Mouse (Mus musculus) cerebellum, adult 11 months (tissue): ENCODE measurements around the gene Gm37240.

Experiments
- DNase-seq: peaks from one replicate; pipeline ENCODE4 v3.0.0; 2022

The Gm37240 gene

GRCm38 (mm10) chr3:85110762-85111161, 776.6 kb downstream of the Gm37240 start:
- DNase-seq = no peak

GRCm38 (mm10) chr3:85109221-85109620, 778.1 kb downstream of the Gm37240 start:
- no peak for DNase-seq

GRCm38 (mm10) chr3:85108396-85108795, 778.9 kb downstream of the Gm37240 start:
- DNase-seq = no peak

- DNase-seq = no peak
Observed at GRCm38 (mm10) chr3:85106956-85107355, 780.4 kb downstream of the Gm37240 start.

GRCm38 (mm10) chr3:85104301-85104700, 783.0 kb downstream of the Gm37240 start:
- no peak for DNase-seq

- no peak for DNase-seq
Observed at GRCm38 (mm10) chr3:85080882-85081558, 806.3 kb downstream of the Gm37240 start.

GRCm38 (mm10) chr3:85064113-85064512, 823.2 kb downstream of the Gm37240 start:
- no peak for DNase-seq

- no peak for DNase-seq
Observed at GRCm38 (mm10) chr3:85060153-85060552, 827.2 kb downstream of the Gm37240 start.

- no peak for DNase-seq
Observed at GRCm38 (mm10) chr3:85057245-85057644, 830.1 kb downstream of the Gm37240 start.

- no peak for DNase-seq
Observed at GRCm38 (mm10) chr3:85053526-85053925, 833.8 kb downstream of the Gm37240 start.

- DNase-seq = no peak
Observed at GRCm38 (mm10) chr3:85052196-85052595, 835.1 kb downstream of the Gm37240 start.

- no peak for DNase-seq
Observed at GRCm38 (mm10) chr3:85048569-85048968, 838.7 kb downstream of the Gm37240 start.

GRCm38 (mm10) chr3:85043679-85044218, 843.6 kb downstream of the Gm37240 start:
- no peak for DNase-seq

- DNase-seq = peak; percentile 33
Observed at GRCm38 (mm10) chr3:85042126-85042525, 845.2 kb downstream of the Gm37240 start.

GRCm38 (mm10) chr3:85029141-85029540, 858.2 kb downstream of the Gm37240 start:
- DNase-seq = no peak

GRCm38 (mm10) chr3:85024817-85025705, 862.3 kb downstream of the Gm37240 start:
- DNase-seq = no peak

GRCm38 (mm10) chr3:85024237-85024636, 863.1 kb downstream of the Gm37240 start:
- no peak for DNase-seq

- no peak for DNase-seq
Observed at GRCm38 (mm10) chr3:85022800-85023199, 864.5 kb downstream of the Gm37240 start.

- no peak for DNase-seq
Observed at GRCm38 (mm10) chr3:85021816-85022215, 865.5 kb downstream of the Gm37240 start.

GRCm38 (mm10) chr3:85020137-85020536, 867.2 kb downstream of the Gm37240 start:
- DNase-seq = no peak

GRCm38 (mm10) chr3:85015667-85016066, 871.7 kb downstream of the Gm37240 start:
- DNase-seq = peak; percentile 16

- peak; percentile 9 for DNase-seq
Observed at GRCm38 (mm10) chr3:85012889-85013288, 874.4 kb downstream of the Gm37240 start.

GRCm38 (mm10) chr3:85005257-85005656, 882.1 kb downstream of the Gm37240 start:
- DNase-seq = no peak

- DNase-seq = no peak
Observed at GRCm38 (mm10) chr3:84988880-84989279, 898.4 kb downstream of the Gm37240 start.
